Mouse (Mus musculus) lung, postnatal 0 days (tissue): ENCODE data around the gene 4930452B06Rik. TPM values are rescaled to one million over a fixed set of nuclear protein-coding genes. Genes with fewer than 3 reads are reported as not detected.

Source experiments
- ATAC-seq: fragments of 200-750 bp; cut with Nextera tagmentation; 2 replicates; pipeline ENCODE4 v1.8.0; 2017; ENCODE audit warnings: moderate library complexity
- DNase-seq: peaks from one replicate; pipeline ENCODE4 v3.0.0-alpha.2; 2016; ENCODE audit warnings: low spot score
- H3K27ac ChIP-seq: fragments of 300-500 bp; sonication (generic); 2 replicates; pipeline ENCODE4 v1.5.1; 2014; ENCODE audit warnings: antibody characterized with exemption, mild to moderate bottlenecking, low read length, mixed read lengths
- H3K27me3 ChIP-seq: fragments of 300-500 bp; sonication (generic); replicated peaks from 2 replicates; pipeline ENCODE4 v1.6.1; 2014; ENCODE audit warnings: low read length, mixed read lengths; ENCODE audit not compliant: insufficient read depth
- H3K36me3 ChIP-seq: fragments of 300-500 bp; sonication (generic); 2 replicates; pipeline ENCODE4 v1.6.1; 2014; ENCODE audit warnings: low read length, mixed read lengths; ENCODE audit not compliant: insufficient read depth
- H3K4me1 ChIP-seq: fragments of 300-500 bp; sonication (generic); 2 replicates; pipeline ENCODE4 v1.6.1; 2014; ENCODE audit warnings: antibody characterized with exemption, low read depth, low read length, mixed read lengths; ENCODE audit not compliant: insufficient read depth
- H3K4me2 ChIP-seq: fragments of 300-500 bp; sonication (generic); replicated peaks from 2 replicates; pipeline ENCODE4 v1.6.1; 2014; ENCODE audit warnings: low read depth, mild to moderate bottlenecking, low read length, moderate library complexity, mixed read lengths
- H3K4me3 ChIP-seq: fragments of 300-500 bp; sonication (generic); 2 replicates; pipeline ENCODE4 v1.5.1; 2014; ENCODE audit warnings: low read depth, low read length
- H3K9ac ChIP-seq: fragments of 300-500 bp; sonication (generic); replicated peaks from 2 replicates; pipeline ENCODE4 v1.6.1; 2014; ENCODE audit warnings: low read depth, mild to moderate bottlenecking
- H3K9me3 ChIP-seq: fragments of 300-500 bp; sonication (generic); 2 replicates; pipeline ENCODE4 v1.6.1; 2016; ENCODE audit warnings: low read length, mixed read lengths
- CTCF ChIP-seq: IDR thresholded peaks from 2 replicates; pipeline ENCODE4 v1.5.1; 2016; ENCODE audit warnings: antibody characterized with exemption, mild to moderate bottlenecking
- EP300 ChIP-seq: IDR thresholded peaks from 2 replicates; pipeline ENCODE4 v1.6.1; 2016; ENCODE audit warnings: antibody characterized with exemption, mild to moderate bottlenecking, control low read depth
- WGBS: fragments of 180-500 bp; shearing (Covaris S2); extraction: QIAGEN DNeasy Blood & Tissue Kit; methylation state at CpG from one replicate; pipeline ENCODE4 v1.1.7; 2014; 5-methylcytosine and 5-hydroxymethylcytosine counted together
- polyA plus RNA-seq: library from polyadenylated mRNA; unstranded; fragments of >200 nt; fragmentation: Nextera tagmentation; extraction: Ambion mirVana; gene quantifications from 2 replicates; pipeline ENCODE4 v1.2.1, GENCODE M21; 2015

Gene 4930452B06Rik
- polyA plus RNA-seq, 1 experiment from 2014 or later = 2.9 TPM

- Histone ChIP-seq H3K27ac (no peak overlapping the region), H3K27me3 (no peaks in the 10 kb centered on the region), H3K9me3 (no peaks in the 10 kb centered on the region), H3K4me3 (no peak overlapping the region), H3K4me2 (no peak overlapping the region), H3K9ac (no peak overlapping the region), H3K36me3 (no peaks in the 10 kb centered on the region), H3K4me1 (no peaks in the 10 kb centered on the region)
- no peak for TF ChIP-seq CTCF
- no peak for TF ChIP-seq EP300
- DNase-seq (no peak), ATAC-seq (no peak)
- WGBS = 42% methylated on average over 4 of the region's 4 CpGs
Measured at GRCm38 (mm10) chr14:8549108-8549507, 116.9 kb downstream of the 4930452B06Rik start.

- Histone ChIP-seq H3K4me3 (no peak overlapping the region), H3K9ac (no peak overlapping the region), H3K4me2 (no peak overlapping the region), H3K27ac (no peak overlapping the region), H3K27me3 (no peaks in the 10 kb centered on the region), H3K36me3 (no peaks in the 10 kb centered on the region), H3K4me1 (no peaks in the 10 kb centered on the region), H3K9me3 (no peaks in the 10 kb centered on the region)
- TF ChIP-seq CTCF (no peak), EP300 (peak; percentile 92)
- DNase-seq (peak; percentile 88), ATAC-seq (peak; percentile 100)
- 51% methylated on average over 3 of the region's 3 CpGs for WGBS
Measured at GRCm38 (mm10) chr14:8536024-8536423, 130.0 kb downstream of the 4930452B06Rik start.

- DNase-seq (no peak), ATAC-seq (no peak)
- Histone ChIP-seq H3K4me1 (no peaks in the 10 kb centered on the region), H3K27me3 (no peaks in the 10 kb centered on the region), H3K4me2 (no peak overlapping the region), H3K4me3 (no peak overlapping the region), H3K27ac (no peak overlapping the region), H3K9me3 (no peaks in the 10 kb centered on the region), H3K9ac (no peak overlapping the region), H3K36me3 (no peaks in the 10 kb centered on the region)
- no peak for TF ChIP-seq CTCF
- no peak for TF ChIP-seq EP300
- WGBS = 66% methylated on average over 6 of the region's 6 CpGs
Measured at GRCm38 (mm10) chr14:8525232-8525631, 140.8 kb downstream of the 4930452B06Rik start.

- Histone ChIP-seq H3K27me3 (no peaks in the 10 kb centered on the region), H3K4me1 (no peaks in the 10 kb centered on the region), H3K36me3 (no peaks in the 10 kb centered on the region), H3K4me2 (no peak overlapping the region), H3K4me3 (no peak overlapping the region), H3K9me3 (no peaks in the 10 kb centered on the region), H3K9ac (no peak overlapping the region), H3K27ac (0 out of 2 replicates have a peak overlapping the region, but pooled peaks have one; percentile 4)
- 45% methylated on average over 6 of the region's 6 CpGs for WGBS
- TF ChIP-seq CTCF (no peak), EP300 (peak; percentile 59; the same call in 1 of the 2 replicates)
- DNase-seq = peak; percentile 56
- peak; percentile 71 for ATAC-seq
Measured at GRCm38 (mm10) chr14:8517681-8518080, 148.4 kb downstream of the 4930452B06Rik start.

- no peak overlapping the region for H3K4me3 ChIP-seq
- H3K4me1 ChIP-seq = no peaks in the 10 kb centered on the region
- 96% methylated on average over 3 of the region's 3 CpGs for WGBS
- H3K9me3 ChIP-seq = no peaks in the 10 kb centered on the region
- H3K27me3 ChIP-seq = no peaks in the 10 kb centered on the region
- no peak overlapping the region for H3K9ac ChIP-seq
- no peak overlapping the region for H3K4me2 ChIP-seq
- no peak overlapping the region for H3K27ac ChIP-seq
- ATAC-seq (no peak), DNase-seq (no peak)
- TF ChIP-seq EP300 (no peak), CTCF (no peak)
- H3K36me3 ChIP-seq = no peaks in the 10 kb centered on the region
Measured at GRCm38 (mm10) chr14:8514071-8514470, 152.0 kb downstream of the 4930452B06Rik start.

GRCm38 (mm10) chr14:8511276-8511675 lies 154.8 kb downstream of the 4930452B06Rik start:
- TF ChIP-seq CTCF (no peak), EP300 (no peak)
- H3K27ac ChIP-seq = no peak overlapping the region
- ATAC-seq = no peak
- no peak overlapping the region for H3K9ac ChIP-seq
- no peak for DNase-seq
- no peaks in the 10 kb centered on the region for H3K36me3 ChIP-seq
- no peaks in the 10 kb centered on the region for H3K27me3 ChIP-seq
- no peaks in the 10 kb centered on the region for H3K4me1 ChIP-seq
- 82% methylated on average over 4 of the region's 4 CpGs for WGBS
- H3K9me3 ChIP-seq = no peaks in the 10 kb centered on the region
- H3K4me3 ChIP-seq = no peak overlapping the region
- no peak overlapping the region for H3K4me2 ChIP-seq
